Mouse (Mus musculus) heart, embryonic 11.5 days (tissue): ENCODE measurements around the gene Kif14. TPM values are rescaled to one million over a fixed set of nuclear protein-coding genes. Genes with fewer than 3 reads are reported as not detected.
A peak's percentile ranks its signal among the peaks of the same experiment; 100 is the strongest.
"Not testable (repeated sequence)": the region's sequence is repeated elsewhere in the genome, so short reads cannot be mapped to it uniquely, and the experiment has no call there.

Experiments used
- ATAC-seq: fragments of 200-750 bp; cut with Nextera tagmentation; replicated peaks from 2 replicates; pipeline ENCODE4 v1.8.0; 2017; ENCODE audit warnings: moderate library complexity; ENCODE audit not compliant: insufficient number of reproducible peaks, low FRiP score, low TSS enrichment
- H3K27ac ChIP-seq: fragments of 300-500 bp; sonication (generic); 2 replicates; pipeline ENCODE4 v1.5.1; 2014; ENCODE audit warnings: mild to moderate bottlenecking, low read depth, low read length
- H3K27me3 ChIP-seq: fragments of 300-500 bp; sonication (generic); 2 replicates; pipeline ENCODE4 v1.6.1; 2014; ENCODE audit warnings: mild to moderate bottlenecking, low read length, mixed read lengths; ENCODE audit not compliant: control insufficient read depth, insufficient read depth
- H3K36me3 ChIP-seq: fragments of 300-500 bp; sonication (generic); 2 replicates; pipeline ENCODE4 v1.6.1; 2014; ENCODE audit warnings: mild to moderate bottlenecking, low read length, moderate library complexity, mixed read lengths; ENCODE audit not compliant: control insufficient read depth, insufficient read depth
- H3K4me1 ChIP-seq: fragments of 300-500 bp; sonication (generic); 2 replicates; pipeline ENCODE4 v1.6.1; 2014; ENCODE audit warnings: low read length; ENCODE audit not compliant: control insufficient read depth, insufficient read depth
- H3K4me2 ChIP-seq: fragments of 300-500 bp; sonication (generic); 2 replicates; pipeline ENCODE4 v1.6.1; 2014; ENCODE audit warnings: mild to moderate bottlenecking, moderate library complexity
- H3K4me3 ChIP-seq: fragments of 300-500 bp; sonication (generic); 2 replicates; pipeline ENCODE4 v1.5.1; 2014; ENCODE audit warnings: low read depth, low read length
- H3K9ac ChIP-seq: fragments of 300-500 bp; sonication (generic); 2 replicates; pipeline ENCODE4 v1.6.1; 2014; ENCODE audit warnings: mild to moderate bottlenecking, low read depth, low read length, moderate library complexity
- H3K9me3 ChIP-seq: fragments of 300-500 bp; sonication (generic); replicated peaks from 2 replicates; pipeline ENCODE4 v1.6.1; 2016; ENCODE audit warnings: low read length; ENCODE audit not compliant: control insufficient read depth
- WGBS: fragments of 180-500 bp; shearing (Covaris S2); extraction: QIAGEN DNeasy Blood & Tissue Kit; methylation state at CpG from one replicate; pipeline ENCODE4 v1.1.7; 2014; ENCODE audit not compliant: insufficient replicate concordance; 5-methylcytosine and 5-hydroxymethylcytosine counted together
- polyA plus RNA-seq: library from polyadenylated mRNA; unstranded; fragments of >200 nt; fragmentation: Nextera tagmentation; extraction: Ambion mirVana; gene quantifications from 2 replicates; pipeline ENCODE4 v1.2.1, GENCODE M21; 2014

Kif14 gene
- polyA plus RNA-seq, 1 experiment from 2014 or later = 6.9 TPM

- H3K4me2 ChIP-seq = no peak overlapping the region
- no peak for ATAC-seq
- 30% methylated on average over 7 of the region's 7 CpGs for WGBS
- no peaks in the 10 kb centered on the region for H3K36me3 ChIP-seq
- H3K27me3 ChIP-seq = no peaks in the 10 kb centered on the region
- H3K9ac ChIP-seq = no peak overlapping the region
- no peaks in the 10 kb centered on the region for H3K9me3 ChIP-seq
- H3K27ac ChIP-seq = 0 out of 2 replicates have a peak overlapping the region, but pooled peaks have one; percentile 22
- H3K4me1 ChIP-seq = no peaks in the 10 kb centered on the region
- no peak overlapping the region for H3K4me3 ChIP-seq
Measured at GRCm38 (mm10) chr1:136555892-136556291, 89.7 kb downstream of the Kif14 start.

GRCm38 (mm10) chr1:136556643-136557042, 90.5 kb downstream of the Kif14 start:
- not testable (repeated sequence) for ATAC-seq, H3K9ac ChIP-seq, H3K36me3 ChIP-seq, H3K27ac ChIP-seq, H3K27me3 ChIP-seq, H3K4me2 ChIP-seq, H3K4me3 ChIP-seq, H3K9me3 ChIP-seq, H3K4me1 ChIP-seq
- 81% methylated on average over 2 of the region's 2 CpGs for whole genome bisulfite sequencing

- H3K27me3 ChIP-seq = no peaks in the 10 kb centered on the region
- H3K4me2 ChIP-seq = no peak overlapping the region
- no peaks in the 10 kb centered on the region; the same call in 1 of the 2 replicates for H3K4me1 ChIP-seq
- 86% methylated on average over 12 of the region's 12 CpGs for WGBS
- no peak overlapping the region for H3K4me3 ChIP-seq
- H3K9me3 ChIP-seq = no peaks in the 10 kb centered on the region
- H3K27ac ChIP-seq = no peak overlapping the region
- no peak overlapping the region for H3K9ac ChIP-seq
- no peak for ATAC-seq
- no peaks in the 10 kb centered on the region for H3K36me3 ChIP-seq
Measured at GRCm38 (mm10) chr1:136557436-136557835, 91.3 kb downstream of the Kif14 start.

GRCm38 (mm10) chr1:136558762-136559161, 92.6 kb downstream of the Kif14 start:
- Histone ChIP-seq H3K4me3 (no peak overlapping the region), H3K4me2 (no peak overlapping the region), H3K36me3 (no peaks in the 10 kb centered on the region), H3K9me3 (no peaks in the 10 kb centered on the region), H3K9ac (no peak overlapping the region), H3K27ac (no peak overlapping the region), H3K4me1 (no peaks in the 10 kb centered on the region; the same call in 1 of the 2 replicates), H3K27me3 (no peaks in the 10 kb centered on the region)
- WGBS = 78% methylated on average over 5 of the region's 5 CpGs
- no peak for ATAC-seq

- Histone ChIP-seq H3K9me3 (no peaks in the 10 kb centered on the region), H3K4me2 (no peak overlapping the region), H3K27ac (no peak overlapping the region), H3K27me3 (no peaks in the 10 kb centered on the region), H3K36me3 (no peaks in the 10 kb centered on the region), H3K9ac (no peak overlapping the region), H3K4me1 (no peaks in the 10 kb centered on the region; the same call in 1 of the 2 replicates), H3K4me3 (no peak overlapping the region)
- WGBS = 58% methylated on average over 5 of the region's 5 CpGs
- ATAC-seq = no peak
Measured at GRCm38 (mm10) chr1:136559284-136559683, 93.1 kb downstream of the Kif14 start.

GRCm38 (mm10) chr1:136559774-136560173, 93.6 kb downstream of the Kif14 start:
- no peak overlapping the region for H3K4me2 ChIP-seq
- WGBS = 77% methylated on average over 9 of the region's 9 CpGs
- H3K9ac ChIP-seq = no peak overlapping the region
- H3K36me3 ChIP-seq = no peaks in the 10 kb centered on the region
- H3K4me1 ChIP-seq = no peaks in the 10 kb centered on the region; the same call in 1 of the 2 replicates
- H3K27me3 ChIP-seq = no peaks in the 10 kb centered on the region
- no peaks in the 10 kb centered on the region for H3K9me3 ChIP-seq
- no peak overlapping the region for H3K4me3 ChIP-seq
- ATAC-seq = no peak
- H3K27ac ChIP-seq = no peak overlapping the region

GRCm38 (mm10) chr1:136561823-136562222, 95.7 kb downstream of the Kif14 start:
- Histone ChIP-seq H3K27ac (peak overlapping the region; percentile 50; the same call in 1 of the 2 replicates), H3K9ac (no peak overlapping the region), H3K4me3 (peak overlapping the region; percentile 8; the same call in 1 of the 2 replicates)

GRCm38 (mm10) chr1:136563149-136563548, 97.0 kb downstream of the Kif14 start:
- H3K9me3 ChIP-seq = no peaks in the 10 kb centered on the region
- no peak overlapping the region for H3K27ac ChIP-seq
- 28% methylated on average over 11 of the region's 11 CpGs for whole genome bisulfite sequencing
- H3K9ac ChIP-seq = no peak overlapping the region
- H3K36me3 ChIP-seq = no peaks in the 10 kb centered on the region
- H3K27me3 ChIP-seq = no peaks in the 10 kb centered on the region
- no peaks in the 10 kb centered on the region; the same call in 1 of the 2 replicates for H3K4me1 ChIP-seq
- H3K4me3 ChIP-seq = no peak overlapping the region
- H3K4me2 ChIP-seq = no peak overlapping the region
- ATAC-seq = no peak

More at GRCm38 (mm10) chr1:136561823-136562222, 95.7 kb downstream of the Kif14 start:
- 20% methylated on average over 10 of the region's 10 CpGs for WGBS
- Histone ChIP-seq H3K36me3 (no peaks in the 10 kb centered on the region), H3K9me3 (no peaks in the 10 kb centered on the region), H3K27me3 (no peaks in the 10 kb centered on the region), H3K4me1 (no peaks in the 10 kb centered on the region; the same call in 1 of the 2 replicates), H3K4me2 (peak overlapping the region; percentile 48)
- ATAC-seq = no peak

- no peak for ATAC-seq
- WGBS = 63% methylated on average over 4 of the region's 4 CpGs
- Histone ChIP-seq H3K9ac (no peak overlapping the region), H3K9me3 (no peaks in the 10 kb centered on the region), H3K4me1 (peaks cover 3% of the 10 kb centered on the region; the same call in 1 of the 2 replicates), H3K36me3 (no peaks in the 10 kb centered on the region), H3K27me3 (no peaks in the 10 kb centered on the region), H3K4me3 (no peak overlapping the region), H3K27ac (no peak overlapping the region), H3K4me2 (no peak overlapping the region)
Measured at GRCm38 (mm10) chr1:136564963-136565362, 98.8 kb downstream of the Kif14 start.
